Mouse (Mus musculus) stomach, postnatal 0 days (tissue): ENCODE results near the gene Parp11. TPM values are rescaled to one million over a fixed set of nuclear protein-coding genes. Genes with fewer than 3 reads are reported as not detected.

ENCODE experiments used
- ATAC-seq: fragments of 200-750 bp; cut with Nextera tagmentation; 2 replicates; pipeline ENCODE4 v1.8.0; 2017; ENCODE audit not compliant: low FRiP score, low TSS enrichment
- DNase-seq: peaks from one replicate; pipeline ENCODE4 v3.0.0-alpha.2; 2016; ENCODE audit warnings: low spot score
- H3K27ac ChIP-seq: fragments of 300-500 bp; sonication (generic); replicated peaks from 2 replicates; pipeline ENCODE4 v1.5.1; 2014; ENCODE audit warnings: mild to moderate bottlenecking, control low read depth
- H3K27me3 ChIP-seq: fragments of 300-500 bp; sonication (generic); 2 replicates; pipeline ENCODE4 v1.6.1; 2014; ENCODE audit warnings: low read length; ENCODE audit not compliant: control insufficient read depth, insufficient read depth
- H3K36me3 ChIP-seq: fragments of 300-500 bp; sonication (generic); 2 replicates; pipeline ENCODE4 v1.6.1; 2014; ENCODE audit warnings: low read length, mixed read lengths; ENCODE audit not compliant: control insufficient read depth, insufficient read depth
- H3K4me1 ChIP-seq: fragments of 300-500 bp; sonication (generic); replicated peaks from 2 replicates; pipeline ENCODE4 v1.6.1; 2014; ENCODE audit warnings: antibody characterized with exemption; ENCODE audit not compliant: control insufficient read depth, insufficient read depth
- H3K4me2 ChIP-seq: fragments of 300-500 bp; sonication (generic); replicated peaks from 2 replicates; pipeline ENCODE4 v1.6.1; 2014; ENCODE audit warnings: low read depth, mild to moderate bottlenecking, control low read depth, moderate library complexity
- H3K4me3 ChIP-seq: fragments of 300-500 bp; sonication (generic); 2 replicates; pipeline ENCODE4 v1.5.1; 2014; ENCODE audit warnings: low read depth, low read length, control low read depth
- H3K9ac ChIP-seq: fragments of 300-500 bp; sonication (generic); 2 replicates; pipeline ENCODE4 v1.6.1; 2014; ENCODE audit warnings: mild to moderate bottlenecking, low read length, control low read depth, mixed read lengths
- H3K9me3 ChIP-seq: fragments of 300-500 bp; sonication (generic); 2 replicates; pipeline ENCODE4 v1.6.1; 2016; ENCODE audit warnings: low read length; ENCODE audit not compliant: control insufficient read depth
- CTCF ChIP-seq: IDR thresholded peaks from 2 replicates; pipeline ENCODE4 v1.5.1; 2016; ENCODE audit warnings: antibody characterized with exemption, low read depth, mild to moderate bottlenecking, moderate library complexity
- EP300 ChIP-seq: optimal IDR thresholded peaks from 2 replicates; pipeline ENCODE3; 2016; ENCODE audit warnings: antibody characterized with exemption
- WGBS: fragments of 180-500 bp; shearing (Covaris S2); extraction: QIAGEN DNeasy Blood & Tissue Kit; methylation state at CpG from one replicate; pipeline ENCODE4 v1.1.7; 2014; 5-methylcytosine and 5-hydroxymethylcytosine counted together
- polyA plus RNA-seq: library from polyadenylated mRNA; unstranded; fragments of >200 nt; fragmentation: Nextera tagmentation; extraction: Ambion mirVana; gene quantifications from 2 replicates; pipeline ENCODE4 v1.2.1, GENCODE M21; 2015

Parp11 gene
- polyA plus RNA-seq, 1 experiment from 2014 or later = 7.7 TPM

GRCm38 (mm10) chr6:127443910-127444309 is 2.7 kb upstream of the Parp11 start:
- Histone ChIP-seq H3K36me3 (no peaks in the 10 kb centered on the region), H3K27ac (no peak overlapping the region), H3K9me3 (no peaks in the 10 kb centered on the region), H3K9ac (no peak overlapping the region), H3K27me3 (no peaks in the 10 kb centered on the region), H3K4me1 (no peaks in the 10 kb centered on the region), H3K4me2 (no peak overlapping the region), H3K4me3 (no peak overlapping the region)
- no peak for TF ChIP-seq CTCF
- no peak for TF ChIP-seq EP300
- ATAC-seq (no peak), DNase-seq (no peak)
- 47% methylated on average over 2 of the region's 2 CpGs for WGBS

- Histone ChIP-seq H3K4me3 (no peak overlapping the region), H3K9me3 (no peaks in the 10 kb centered on the region), H3K4me2 (no peak overlapping the region), H3K9ac (no peak overlapping the region), H3K27me3 (no peaks in the 10 kb centered on the region), H3K27ac (no peak overlapping the region), H3K4me1 (no peaks in the 10 kb centered on the region), H3K36me3 (no peaks in the 10 kb centered on the region)
- TF ChIP-seq CTCF (no peak), EP300 (no peak)
- DNase-seq (peak; percentile 25), ATAC-seq (no peak)
- 54% methylated on average over 4 of the region's 4 CpGs for WGBS
Measured at GRCm38 (mm10) chr6:127444466-127444865, 2.2 kb upstream of the Parp11 start.

- ATAC-seq (no peak), DNase-seq (peak; percentile 16)
- no peak overlapping the region for H3K4me3 ChIP-seq
- 48% methylated on average over 10 of the region's 10 CpGs for WGBS
- no peak overlapping the region for H3K27ac ChIP-seq
- no peak overlapping the region for H3K4me2 ChIP-seq
- H3K9ac ChIP-seq = no peak overlapping the region
- H3K9me3 ChIP-seq = no peaks in the 10 kb centered on the region
- H3K4me1 ChIP-seq = no peaks in the 10 kb centered on the region
- TF ChIP-seq EP300 (no peak), CTCF (no peak)
- H3K27me3 ChIP-seq = no peaks in the 10 kb centered on the region
- H3K36me3 ChIP-seq = no peaks in the 10 kb centered on the region
Measured at GRCm38 (mm10) chr6:127447686-127448460, 1.2 kb downstream of the Parp11 start.

GRCm38 (mm10) chr6:127448869-127449268 is 2.2 kb downstream of the Parp11 start:
- TF ChIP-seq CTCF = no peak
- no peak for TF ChIP-seq EP300
- Histone ChIP-seq H3K27me3 (no peaks in the 10 kb centered on the region), H3K9me3 (no peaks in the 10 kb centered on the region), H3K27ac (no peak overlapping the region), H3K4me2 (no peak overlapping the region), H3K36me3 (no peaks in the 10 kb centered on the region), H3K4me1 (no peaks in the 10 kb centered on the region), H3K4me3 (no peak overlapping the region), H3K9ac (no peak overlapping the region)
- DNase-seq (no peak), ATAC-seq (no peak)
- 54% methylated on average over 2 of the region's 2 CpGs for WGBS

GRCm38 (mm10) chr6:127449531-127450422 is 3.1 kb downstream of the Parp11 start:
- no peaks in the 10 kb centered on the region for H3K9me3 ChIP-seq
- DNase-seq (no peak), ATAC-seq (no peak)
- no peaks in the 10 kb centered on the region for H3K27me3 ChIP-seq
- H3K4me1 ChIP-seq = no peaks in the 10 kb centered on the region
- no peaks in the 10 kb centered on the region for H3K36me3 ChIP-seq
- H3K4me3 ChIP-seq = no peak overlapping the region
- H3K9ac ChIP-seq = no peak overlapping the region
- H3K4me2 ChIP-seq = no peak overlapping the region
- WGBS = 41% methylated on average over 10 of the region's 10 CpGs
- TF ChIP-seq CTCF = no peak
- TF ChIP-seq EP300 = no peak
- no peak overlapping the region for H3K27ac ChIP-seq
